Mouse (Mus musculus): ENCODE data around the gene Lnx1.

Gene Lnx1

GRCm38 (mm10) chr5:74601965-74602364 lies 100.7 kb downstream of the Lnx1 start:
- no peak for DNase-seq (ENCODE audit: low read depth)

DNA sequence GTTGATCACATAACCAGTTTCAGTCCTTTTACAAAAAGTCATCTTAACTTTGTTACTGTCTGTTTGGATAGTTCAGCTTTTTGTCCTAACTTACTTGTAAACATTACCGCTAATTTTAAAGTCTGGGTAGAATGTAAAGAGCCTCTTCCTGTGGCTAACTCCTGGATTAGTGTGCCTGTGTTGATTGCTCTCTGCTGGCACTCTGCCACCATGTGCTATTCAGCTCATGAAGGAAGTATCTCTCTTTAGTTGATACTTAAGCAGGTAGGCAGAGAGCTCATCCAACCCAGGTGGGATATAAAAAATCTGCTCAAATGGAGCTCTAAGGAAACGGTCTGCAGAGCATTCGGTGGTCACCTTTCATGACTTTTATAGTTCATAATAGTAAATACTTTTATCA lies 101.5 kb downstream of the Lnx1 start:
- no peak for DNase-seq (ENCODE audit: low read depth)

GRCm38 (mm10) chr5:74600010-74600409 lies 102.7 kb downstream of the Lnx1 start:
- DNase-seq (ENCODE audit: low read depth), result no peak

DNA sequence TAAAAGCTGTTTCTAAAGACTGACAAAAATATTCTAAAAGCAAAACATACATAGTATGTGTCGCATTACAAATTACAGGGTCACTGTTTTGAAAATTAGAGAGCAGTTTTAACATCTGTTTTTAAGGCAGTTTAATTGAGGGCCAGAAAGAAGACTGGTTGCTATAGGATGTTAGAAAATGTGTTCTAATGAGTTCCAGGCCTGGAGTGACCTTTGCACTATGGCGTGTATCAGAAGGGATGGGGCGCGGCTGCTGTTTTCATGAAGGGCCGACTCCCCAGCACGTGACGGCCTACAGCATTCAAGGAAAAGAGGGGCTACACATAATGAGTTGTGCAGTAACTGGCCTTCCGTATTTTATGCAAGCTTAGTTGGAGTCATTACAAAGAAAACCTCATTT lies 109.6 kb downstream of the Lnx1 start:
- no peak for DNase-seq (ENCODE audit: low read depth)

DNA sequence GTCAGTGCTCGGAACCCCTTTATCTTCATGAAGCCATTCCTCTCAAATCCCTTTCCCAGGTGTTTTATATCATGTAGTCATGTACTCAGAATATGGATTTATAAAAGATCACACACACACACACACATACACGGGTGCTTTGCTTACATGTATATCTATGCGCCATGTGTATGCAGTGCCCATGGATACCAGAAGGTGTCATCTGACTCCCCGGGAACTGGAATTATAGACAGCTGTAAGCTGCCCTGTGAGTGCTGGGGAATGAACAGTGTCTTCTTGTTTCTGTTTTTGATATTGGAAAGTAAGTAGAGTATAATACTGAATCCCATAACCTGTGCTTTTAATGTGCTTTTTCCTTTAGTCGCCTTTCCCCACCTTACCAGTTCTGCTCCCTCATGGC lies 111.3 kb downstream of the Lnx1 start:
- no peak for DNase-seq (ENCODE audit: low read depth)

DNA sequence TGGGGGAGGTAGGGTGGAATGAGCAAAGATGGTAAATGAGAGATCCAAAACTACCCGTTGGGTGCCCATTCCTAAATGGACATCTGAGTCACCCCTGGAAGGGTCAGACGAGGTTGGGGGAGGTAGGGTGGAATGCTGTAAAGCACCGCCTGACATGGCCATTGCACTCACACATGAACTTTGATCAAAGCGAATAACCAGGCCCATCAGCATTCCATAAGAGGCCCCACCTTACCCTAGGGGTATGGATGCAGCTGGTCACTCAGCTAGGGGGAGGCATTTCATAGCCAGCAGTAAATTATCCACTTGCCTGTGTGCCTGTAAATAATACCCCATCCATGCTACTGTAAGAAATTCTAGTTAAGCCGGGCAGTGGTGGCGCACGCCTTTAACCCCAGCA lies 113.6 kb downstream of the Lnx1 start:
- no peak for DNase-seq (ENCODE audit: low read depth)

GRCm38 (mm10) chr5:74571767-74572166 lies 130.9 kb downstream of the Lnx1 start:
- no peak for DNase-seq (ENCODE audit: low read depth)

DNA sequence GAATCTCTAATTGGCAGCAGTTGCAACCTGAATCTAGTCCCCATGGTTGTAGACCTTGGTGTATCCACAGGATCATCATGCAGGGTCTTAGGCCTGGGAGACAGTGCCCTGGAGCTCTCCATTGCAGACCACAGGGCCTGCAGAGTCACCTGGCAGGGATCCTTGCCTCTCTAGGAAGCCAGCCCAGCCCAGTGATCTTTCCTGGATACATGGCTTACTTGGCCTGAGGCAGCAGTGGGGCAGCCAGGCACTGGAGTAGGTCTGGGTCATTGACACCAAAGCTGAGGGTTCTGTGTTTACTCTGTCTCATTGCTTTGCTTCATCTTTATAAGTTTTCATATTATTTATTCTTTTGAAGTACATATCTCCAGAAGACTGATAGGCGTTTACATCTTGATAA lies 141.6 kb downstream of the Lnx1 start:
- no peak for DNase-seq (ENCODE audit: low read depth)

DNA sequence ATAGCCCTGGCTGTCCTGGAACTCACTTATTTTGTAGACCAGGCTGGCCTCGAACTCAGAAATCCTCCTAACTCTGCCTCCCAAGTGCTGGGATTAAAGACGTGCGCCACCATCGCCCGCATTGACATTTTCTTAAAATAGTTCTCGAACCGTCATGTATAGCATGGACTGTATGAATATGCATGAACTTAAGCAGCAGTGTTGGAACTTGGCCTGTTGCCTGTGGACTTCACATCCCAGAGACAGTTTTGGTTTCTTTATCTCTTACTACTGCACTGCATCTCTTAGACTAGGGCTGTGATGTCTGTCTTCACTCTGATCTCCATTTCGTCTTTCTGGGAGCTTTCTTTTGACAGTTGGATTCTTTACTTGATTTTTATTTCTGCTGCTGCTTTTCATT lies 153.1 kb downstream of the Lnx1 start:
- no peak for DNase-seq (ENCODE audit: low read depth)

- no peak for DNase-seq (ENCODE audit: low read depth)
These were observed 157.1 kb downstream of the Lnx1 start for GRCm38 (mm10) chr5:74545606-74546005.
